33 mouse cellular contexts compared by ENCODE assay signal in genomic region chr2:104144004-104144403, GRCm38 (mm10). TPM values are rescaled to one million over a fixed set of nuclear protein-coding genes. Genes with fewer than 3 reads are reported as not detected.
"Had no signal": no experiment of that assay in that cellular context is flagged by ENCODE, and none has a peak within 500 bp of the region (broad histone marks: within the 10 kb centered on the region; RNA-seq: fewer than 3 reads in every experiment).

No protein-coding gene starts in this region.

- ATAC-seq: forebrain, embryonic 13.5 days; forebrain, embryonic 14.5 days; forebrain, embryonic 15.5 days; forebrain, embryonic 16.5 days; forebrain, postnatal 0 days had no signal

- DNase-seq: cerebellum, adult 8-10 months; cerebellum, adult 9-10 months; cerebellum, adult 9-11 months; cerebellum, postnatal 10 days; cerebellum, postnatal 14 days; cerebellum, postnatal 25 days; cerebellum, postnatal 36 days; embryo, embryonic 11 days; forebrain, postnatal 0 days; gastrocnemius, adult 2 months; gastrocnemius, postnatal 10 days; gastrocnemius, postnatal 14 days; gastrocnemius, postnatal 25 days; gastrocnemius, postnatal 36 days; heart, adult 11 months; heart, adult 18-20 months; heart, adult 2 months had no signal

- H3K4me1 ChIP-seq: embryonic facial prominence, embryonic 10.5 days; embryonic facial prominence, embryonic 12.5 days; embryonic facial prominence, embryonic 13.5 days; embryonic facial prominence, embryonic 15.5 days; forebrain, embryonic 10.5 days; forebrain, embryonic 12.5 days; forebrain, embryonic 13.5 days; forebrain, embryonic 15.5 days had no signal

- H3K27me3 ChIP-seq: embryonic facial prominence, embryonic 12.5 days; embryonic facial prominence, embryonic 13.5 days; embryonic facial prominence, embryonic 15.5 days; forebrain, embryonic 12.5 days; forebrain, embryonic 13.5 days; forebrain, embryonic 15.5 days had no signal

- H3K4me3 ChIP-seq: embryonic facial prominence, embryonic 10.5 days; embryonic facial prominence, embryonic 12.5 days; embryonic facial prominence, embryonic 13.5 days; embryonic facial prominence, embryonic 15.5 days; erythroblast, embryonic 14.5 days; forebrain, embryonic 10.5 days; forebrain, embryonic 12.5 days; forebrain, embryonic 13.5 days; forebrain, embryonic 15.5 days; gastrocnemius, adult 2 months; heart, adult 2 months had no signal

- H3K9me3 ChIP-seq: embryonic facial prominence, embryonic 10.5 days; embryonic facial prominence, embryonic 12.5 days; embryonic facial prominence, embryonic 15.5 days; forebrain, embryonic 10.5 days; forebrain, embryonic 12.5 days; forebrain, embryonic 13.5 days; forebrain, embryonic 15.5 days had no signal

- H3K36me3 ChIP-seq: embryonic facial prominence, embryonic 10.5 days; embryonic facial prominence, embryonic 12.5 days; embryonic facial prominence, embryonic 13.5 days; embryonic facial prominence, embryonic 15.5 days; forebrain, embryonic 10.5 days; forebrain, embryonic 12.5 days had no signal

- H3K4me2 ChIP-seq: embryonic facial prominence, embryonic 12.5 days; embryonic facial prominence, embryonic 13.5 days; embryonic facial prominence, embryonic 15.5 days; forebrain, embryonic 12.5 days; forebrain, embryonic 13.5 days; forebrain, embryonic 15.5 days had no signal

- H3K9ac ChIP-seq: embryonic facial prominence, embryonic 12.5 days; embryonic facial prominence, embryonic 13.5 days; embryonic facial prominence, embryonic 15.5 days; forebrain, embryonic 12.5 days; forebrain, embryonic 13.5 days; forebrain, embryonic 15.5 days; forebrain, postnatal 0 days had no signal

- H3K27ac ChIP-seq: embryonic facial prominence, embryonic 10.5 days; embryonic facial prominence, embryonic 12.5 days; embryonic facial prominence, embryonic 13.5 days; embryonic facial prominence, embryonic 15.5 days; forebrain, embryonic 10.5 days; forebrain, embryonic 12.5 days; forebrain, embryonic 13.5 days; forebrain, embryonic 15.5 days; gastrocnemius, adult 2 months; heart, adult 2 months had no signal

RNA-seq across cellular contexts. Expression of gene A930018P22Rik, which starts 21.4 kb away (rescaled TPM):
- total RNA-seq: common myeloid progenitor, adult 5-6 weeks; granulocyte monocyte progenitor cell, adult 5-6 weeks had no signal
- polyA plus RNA-seq: embryonic facial prominence, embryonic 10.5 days; embryonic facial prominence, embryonic 11.5 days; embryonic facial prominence, embryonic 12.5 days; embryonic facial prominence, embryonic 13.5 days; embryonic facial prominence, embryonic 14.5 days; embryonic facial prominence, embryonic 15.5 days; forebrain, embryonic 10.5 days; forebrain, embryonic 11.5 days; forebrain, embryonic 12.5 days; forebrain, embryonic 13.5 days; forebrain, embryonic 14.5 days; forebrain, embryonic 15.5 days; forebrain, embryonic 16.5 days; forebrain, postnatal 0 days; heart, adult 2 months had no signal
